Mouse (Mus musculus) olfactory bulb, adult 2 months (tissue): ENCODE results near the gene Lrsam1. TPM values are rescaled to one million over a fixed set of nuclear protein-coding genes. Genes with fewer than 3 reads are reported as not detected.

Experiments
- H3K27ac ChIP-seq: fragments of 200-500 bp; 2 replicates; pipeline ENCODE4 v1.5.1; 2012; ENCODE audit warnings: low read depth, low read length; ENCODE audit not compliant: insufficient read depth
- H3K4me1 ChIP-seq: fragments of 200-500 bp; 2 replicates; pipeline ENCODE4 v1.6.1; 2012; ENCODE audit warnings: low read length; ENCODE audit not compliant: control insufficient read depth, insufficient read depth
- H3K4me3 ChIP-seq: fragments of 200-500 bp; 2 replicates; pipeline ENCODE4 v1.5.1; 2012; ENCODE audit warnings: mild to moderate bottlenecking, low read depth, low read length, moderate library complexity; ENCODE audit not compliant: insufficient read depth
- CTCF ChIP-seq: fragments of 200-500 bp; IDR thresholded peaks from 2 replicates; pipeline ENCODE4 v1.5.1; 2012; ENCODE audit warnings: low read depth, mild to moderate bottlenecking, low read length, moderate library complexity; ENCODE audit not compliant: insufficient read depth
- POLR2A ChIP-seq: fragments of 200-500 bp; IDR thresholded peaks from 2 replicates; pipeline ENCODE4 v1.6.1; 2012; ENCODE audit warnings: mild to moderate bottlenecking, low read depth, low read length, moderate library complexity; ENCODE audit not compliant: insufficient read depth
- WGBS: fragments of 180-500 bp; shearing (Covaris S2); methylation state at CpG from one replicate; pipeline ENCODE4 v1.1.7; 2018; 5-methylcytosine and 5-hydroxymethylcytosine counted together
- polyA plus RNA-seq: library from polyadenylated mRNA; stranded (reverse); fragments of >200 nt; gene quantifications from 2 replicates; pipeline ENCODE4 v1.2.4, GENCODE M21; 2012; ENCODE audit warnings: low replicate concordance; ENCODE audit not compliant: missing spikeins, insufficient read depth, insufficient read length

Lrsam1 gene
- polyA plus RNA-seq, 1 experiment: not detected

DNA sequence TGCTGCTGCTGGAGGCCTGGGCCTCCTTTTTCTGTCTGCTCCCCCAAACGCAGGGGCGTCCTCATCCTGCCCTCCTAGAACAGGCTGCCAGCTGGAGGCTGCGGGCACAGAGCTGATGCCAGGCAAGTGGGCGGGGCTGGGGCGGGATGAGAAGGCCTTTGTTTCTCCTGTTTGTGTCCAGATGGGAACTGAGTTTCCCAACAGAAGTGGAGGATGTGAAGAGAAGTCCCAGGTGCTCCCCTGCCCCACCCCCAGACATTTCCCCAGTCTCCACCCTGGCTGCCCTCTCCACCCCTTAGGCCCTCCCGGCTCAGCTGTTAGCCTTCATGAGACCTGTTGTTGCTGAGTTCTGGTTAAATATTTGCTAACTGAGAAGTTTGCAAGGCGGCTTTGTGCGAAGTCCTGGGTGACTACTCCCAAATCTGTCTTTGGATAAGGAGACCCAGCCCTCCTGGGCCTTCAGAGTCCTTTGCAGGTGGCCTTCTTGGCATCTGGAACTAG is 65.8 kb downstream of the Lrsam1 start:
- 16% methylated on average over 6 of the region's 8 CpGs for WGBS
- Histone ChIP-seq H3K4me1 (peaks cover 57% of the 10 kb centered on the region), H3K4me3 (no peak overlapping the region), H3K27ac (peak overlapping the region; percentile 95)
- TF ChIP-seq POLR2A (no peak), CTCF (no peak)

DNA sequence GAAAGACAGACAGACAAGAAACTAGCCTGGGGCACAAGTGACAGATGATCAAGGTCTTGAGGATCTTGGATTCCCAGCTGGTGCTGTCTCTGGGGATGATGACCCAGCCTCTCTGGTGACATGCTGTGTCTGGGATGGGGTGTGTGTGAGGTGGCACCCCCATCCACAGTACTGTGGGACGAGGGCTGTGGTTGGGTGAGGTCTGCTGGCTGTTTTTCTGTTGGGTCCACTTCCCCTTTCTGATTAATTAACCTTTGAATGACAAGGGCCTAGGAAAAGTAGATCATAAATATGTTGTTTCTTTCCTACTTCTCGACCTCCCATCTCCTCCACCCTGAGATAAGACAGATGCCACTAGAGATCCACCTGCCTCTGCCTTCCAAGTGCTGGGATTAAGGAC is 67.3 kb downstream of the Lrsam1 start:
- Histone ChIP-seq H3K4me3 (no peak overlapping the region), H3K27ac (no peak overlapping the region), H3K4me1 (peaks cover 57% of the 10 kb centered on the region)
- 85% methylated on average over 2 of the region's 2 CpGs for WGBS
- no peak for TF ChIP-seq POLR2A
- TF ChIP-seq CTCF: no peak

DNA sequence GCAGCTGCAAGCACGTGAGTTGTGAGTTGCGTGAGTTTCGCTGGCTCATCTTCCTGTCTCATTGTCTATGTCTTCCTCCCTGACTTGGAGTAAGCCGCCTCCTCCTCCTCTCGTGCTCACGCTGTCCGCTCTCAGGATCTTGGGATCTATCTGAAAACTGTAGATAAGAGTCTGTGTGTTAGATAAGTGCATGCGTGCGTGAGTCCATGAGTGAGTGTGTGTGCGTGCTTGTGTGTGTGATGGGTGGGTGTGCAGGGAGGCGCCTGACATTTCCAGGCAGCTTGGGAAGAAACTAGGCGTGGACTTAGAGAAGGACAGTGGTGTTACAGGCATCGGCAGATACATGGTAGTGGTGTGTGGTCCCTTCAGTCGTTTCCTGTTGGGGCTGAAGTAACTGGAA is 68.9 kb downstream of the Lrsam1 start:
- WGBS: 65% methylated on average over 14 of the region's 14 CpGs

DNA sequence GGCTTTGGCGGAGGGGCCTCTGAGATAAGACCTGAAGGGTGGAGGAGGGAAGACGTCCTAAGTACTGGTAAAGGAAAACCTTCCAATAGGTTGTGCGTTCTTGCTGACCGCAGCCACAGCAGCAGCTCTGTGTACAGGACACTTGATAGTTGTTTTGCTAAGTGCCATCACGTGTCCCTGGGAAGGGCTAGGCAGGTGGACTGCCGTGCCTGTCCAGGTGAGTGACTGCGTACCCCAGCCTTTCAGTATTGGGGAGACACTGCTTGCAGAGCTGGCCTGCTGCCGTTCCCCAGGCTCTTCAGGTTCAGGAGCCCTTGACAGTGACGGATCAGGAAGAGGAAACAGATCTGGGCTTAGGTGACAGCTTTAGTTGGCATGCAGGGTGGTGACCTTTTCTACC is 70.1 kb downstream of the Lrsam1 start:
- Histone ChIP-seq H3K4me1 (peaks cover 46% of the 10 kb centered on the region), H3K4me3 (no peak overlapping the region), H3K27ac (no peak overlapping the region)
- TF ChIP-seq CTCF: no peak
- no peak for TF ChIP-seq POLR2A
- WGBS: 89% methylated on average over 9 of the region's 9 CpGs

More for the DNA sequence above, 68.9 kb downstream of the Lrsam1 start:
- Histone ChIP-seq H3K4me1 (peaks cover 54% of the 10 kb centered on the region), H3K27ac (no peak overlapping the region), H3K4me3 (no peak overlapping the region)
- no peak for TF ChIP-seq POLR2A
- TF ChIP-seq CTCF: no peak

DNA sequence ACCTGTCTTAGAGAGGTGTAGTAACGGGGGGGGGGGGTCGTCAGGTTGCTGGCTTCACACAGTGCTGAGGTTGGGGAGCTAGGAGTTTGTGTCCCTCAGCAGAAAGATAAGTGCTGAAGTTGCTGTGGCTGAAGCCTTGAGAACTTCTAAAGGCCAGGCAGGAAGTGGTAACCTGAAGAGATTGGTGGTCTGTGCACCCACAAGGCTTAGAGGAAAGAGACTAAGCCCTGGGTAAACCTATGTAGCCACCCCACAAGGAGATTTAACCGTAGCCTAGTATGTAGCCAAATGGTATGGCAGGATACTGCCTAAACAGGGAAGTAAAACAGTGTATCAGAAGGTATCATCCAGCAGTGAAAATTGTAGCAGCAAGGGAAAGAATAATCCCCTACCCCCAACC is 71.1 kb downstream of the Lrsam1 start:
- 79% methylated on average over 3 of the region's 3 CpGs for WGBS
- TF ChIP-seq CTCF (no peak), POLR2A (no peak)

DNA sequence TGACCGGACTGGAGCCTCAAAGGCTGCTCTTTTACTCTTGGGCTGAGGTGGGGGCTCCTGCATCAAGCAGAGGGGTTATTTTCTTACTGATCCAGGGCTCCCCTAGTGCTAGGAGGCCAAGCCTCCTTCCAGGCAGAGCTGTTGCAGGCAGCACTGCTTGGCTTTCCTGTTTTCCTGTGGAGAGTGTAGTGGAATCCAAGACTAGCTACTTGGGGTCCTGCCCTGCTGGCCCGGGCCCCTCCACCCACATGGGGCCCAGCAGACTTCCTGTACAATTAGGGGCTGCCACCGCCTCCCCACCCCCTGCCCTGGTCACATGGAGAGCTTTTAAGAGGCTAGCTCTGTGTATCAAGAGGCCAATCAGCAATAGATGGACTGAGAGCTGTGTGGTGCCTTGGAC is 72.9 kb downstream of the Lrsam1 start:
- Histone ChIP-seq H3K4me3 (no peak overlapping the region), H3K4me1 (peaks cover 39% of the 10 kb centered on the region), H3K27ac (no peak overlapping the region)
- 44% methylated on average over 3 of the region's 3 CpGs for WGBS
- TF ChIP-seq POLR2A: no peak
- TF ChIP-seq CTCF: no peak

More for the DNA sequence above, 71.1 kb downstream of the Lrsam1 start:
- H3K4me3 ChIP-seq: no peak overlapping the region
- no peak overlapping the region for H3K27ac ChIP-seq
- H3K4me1 ChIP-seq: peaks cover 41% of the 10 kb centered on the region

DNA sequence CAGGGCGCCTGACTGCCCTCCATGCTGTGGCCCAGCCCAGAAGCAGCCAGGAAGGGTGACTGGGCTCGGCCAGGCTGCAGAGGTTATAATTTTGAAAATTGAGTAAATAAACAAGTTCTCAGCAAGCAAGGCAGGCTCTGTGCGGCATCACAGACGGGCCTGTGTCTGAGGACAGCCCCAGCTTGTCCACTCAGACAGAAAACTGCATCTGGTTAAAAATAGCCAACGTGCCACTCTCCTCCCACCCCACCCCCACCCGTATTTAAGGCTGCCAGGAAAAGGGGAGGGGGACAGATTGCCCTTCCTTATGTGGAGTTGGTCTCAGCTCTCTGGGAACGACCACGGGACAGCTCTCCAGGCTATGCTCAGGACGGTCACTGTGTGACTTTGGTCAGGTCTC is 73.4 kb downstream of the Lrsam1 start:
- no peak overlapping the region for H3K27ac ChIP-seq
- TF ChIP-seq CTCF (no peak), POLR2A (no peak)
- WGBS: 33% methylated on average over 9 of the region's 9 CpGs
- peaks cover 43% of the 10 kb centered on the region for H3K4me1 ChIP-seq
- no peak overlapping the region for H3K4me3 ChIP-seq

DNA sequence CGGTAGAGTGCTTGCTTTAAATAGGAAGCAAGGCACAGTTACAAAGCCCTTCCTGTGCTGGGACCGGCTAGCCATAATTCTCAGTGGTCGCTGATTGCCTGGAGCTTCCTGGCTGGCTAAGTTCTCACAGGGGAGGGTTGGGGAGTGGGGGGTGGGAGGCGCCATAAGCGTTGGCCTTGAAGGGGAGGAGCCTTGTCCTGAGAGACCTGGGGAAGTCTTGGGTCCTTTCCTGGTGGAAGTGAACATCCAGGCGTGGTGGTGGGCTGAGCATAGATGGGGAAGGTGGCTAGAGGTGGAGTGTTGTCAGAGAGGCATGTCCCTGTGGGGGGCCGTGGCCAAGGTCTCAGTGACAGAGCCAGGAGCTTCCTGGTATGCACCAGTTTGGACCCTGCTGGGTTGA is 76.7 kb downstream of the Lrsam1 start:
- Histone ChIP-seq H3K4me3 (no peak overlapping the region), H3K4me1 (peaks cover 60% of the 10 kb centered on the region), H3K27ac (no peak overlapping the region)
- no peak for TF ChIP-seq CTCF
- TF ChIP-seq POLR2A: no peak
- WGBS: 47% methylated on average over 7 of the region's 7 CpGs

DNA sequence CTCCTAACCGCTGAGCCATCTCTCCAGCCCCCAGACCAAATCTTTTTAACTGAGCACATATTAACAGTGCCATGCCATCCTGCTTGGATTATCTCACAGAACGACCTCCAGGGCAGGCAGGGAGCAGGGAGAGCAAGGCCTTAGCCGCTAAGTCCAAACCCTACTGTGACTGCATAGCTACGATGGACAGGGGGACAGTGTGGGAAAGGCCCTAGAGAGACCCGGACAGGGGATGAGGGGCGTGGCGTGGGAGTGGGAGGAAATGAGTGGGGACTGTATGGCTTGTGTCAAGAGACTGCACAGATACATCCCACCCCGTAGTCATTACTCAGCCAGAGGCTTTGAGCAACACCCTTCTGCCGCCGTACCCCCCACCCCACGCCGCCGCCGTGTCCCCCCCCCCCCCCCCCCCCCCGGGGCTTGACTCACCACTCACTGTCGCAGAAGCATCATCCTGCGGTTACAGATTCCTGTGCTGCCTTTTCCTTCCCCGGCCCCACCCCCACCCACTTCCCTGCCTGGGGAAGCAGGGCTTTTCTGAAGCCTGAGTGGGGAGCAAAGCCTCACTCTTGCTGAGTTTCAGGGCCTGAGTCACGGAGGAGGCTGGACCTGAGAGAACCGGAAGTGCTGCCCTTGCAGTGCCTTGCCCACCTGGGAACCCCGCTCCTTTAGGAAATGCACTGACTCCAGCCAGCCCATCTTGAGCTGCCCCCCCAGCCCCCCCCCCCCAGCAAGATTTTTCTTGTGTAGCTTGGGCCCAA is 79.0 kb downstream of the Lrsam1 start:
- TF ChIP-seq CTCF: no peak
- no peak for TF ChIP-seq POLR2A
- no peak overlapping the region for H3K4me3 ChIP-seq
- H3K27ac ChIP-seq: peak overlapping the region; percentile 70
- WGBS: 27% methylated on average over 15 of the region's 21 CpGs
- H3K4me1 ChIP-seq: peaks cover 68% of the 10 kb centered on the region

DNA sequence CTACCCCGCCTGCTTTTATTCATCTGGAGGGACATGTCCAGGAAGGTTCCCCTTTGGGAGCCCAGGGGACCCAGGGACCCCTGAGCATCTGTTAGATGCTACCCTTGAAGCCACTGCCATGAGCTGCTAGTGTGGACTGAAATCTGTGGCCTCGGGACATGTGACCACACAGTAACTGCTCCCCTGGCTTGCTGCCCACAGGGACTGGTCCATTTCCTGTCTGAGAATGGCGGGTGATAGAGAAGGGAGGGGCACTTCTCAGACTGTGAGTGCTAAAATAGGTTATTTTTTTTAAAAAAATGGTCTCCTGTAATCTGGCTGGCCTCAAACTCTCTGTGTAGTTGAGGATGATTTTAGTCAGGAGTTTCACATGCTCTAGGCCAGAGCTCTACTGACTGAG is 79.7 kb downstream of the Lrsam1 start:
- TF ChIP-seq CTCF: no peak
- no peak for TF ChIP-seq POLR2A
- 50% methylated on average over 3 of the region's 3 CpGs for WGBS
- Histone ChIP-seq H3K27ac (peak overlapping the region; percentile 70), H3K4me1 (peaks cover 73% of the 10 kb centered on the region), H3K4me3 (no peak overlapping the region)
